Mouse (Mus musculus): ENCODE measurements around the gene Add3.

GRCm38 (mm10) chr19:53196961-53197360 lies 56.7 kb downstream of the Add3 start:
- TF ChIP-seq CTCF (IDR thresholded peaks at IDR 0.05; ENCODE audit: low read depth) (no peak), EP300 (optimal IDR thresholded peaks at IDR 0.05) (no peak)
